Mouse (Mus musculus): ENCODE data around the gene Tmem108. TPM values are rescaled to one million over a fixed set of nuclear protein-coding genes. Genes with fewer than 3 reads are reported as not detected.

Gene Tmem108
- total RNA-seq, 2 experiments from 2014 or later: not detected

DNA sequence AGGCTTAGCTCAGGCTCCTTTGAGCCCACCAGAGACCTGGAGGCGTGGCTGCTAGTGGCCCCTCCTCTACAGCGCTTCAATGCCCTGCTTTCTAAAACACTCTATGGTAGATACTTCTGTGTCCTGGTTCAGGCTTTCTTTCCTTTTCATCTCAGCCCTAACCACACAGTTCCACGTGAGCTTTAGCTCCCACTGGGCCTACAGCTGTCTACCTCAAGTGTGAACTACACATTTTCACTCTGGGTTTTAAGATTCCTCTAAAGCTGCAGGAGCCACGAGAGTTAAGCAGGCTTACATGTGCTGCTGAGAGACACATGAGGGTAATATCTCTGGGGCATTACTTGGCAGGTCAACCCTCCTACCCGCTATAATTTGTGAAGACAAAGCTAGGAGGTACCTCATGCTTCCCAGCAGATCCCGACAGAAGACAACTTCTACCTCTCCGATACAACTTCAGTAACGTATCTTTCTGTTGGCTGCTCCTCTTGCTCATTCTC, 134.2 kb downstream of the Tmem108 start:
- DNase-seq: no peak

DNA sequence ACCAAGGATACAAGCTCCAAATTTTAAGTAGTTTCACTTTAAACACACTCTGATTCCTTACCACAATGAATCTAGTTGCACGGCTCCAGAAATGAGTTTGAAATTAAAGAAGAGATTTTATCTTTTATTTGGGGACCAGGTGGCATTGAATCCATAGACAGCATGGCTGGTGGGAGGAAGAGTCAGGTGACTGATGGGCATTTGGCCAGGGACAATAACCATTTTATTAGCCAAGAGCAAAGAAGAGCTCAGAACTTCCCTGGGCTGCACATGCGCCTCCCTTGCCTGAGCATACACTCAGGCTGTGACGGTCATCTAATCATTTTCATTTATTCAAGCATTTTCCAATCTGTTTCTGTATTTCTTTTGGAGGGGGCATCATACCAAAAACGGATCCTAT, 135.5 kb downstream of the Tmem108 start:
- DNase-seq: no peak

DNA sequence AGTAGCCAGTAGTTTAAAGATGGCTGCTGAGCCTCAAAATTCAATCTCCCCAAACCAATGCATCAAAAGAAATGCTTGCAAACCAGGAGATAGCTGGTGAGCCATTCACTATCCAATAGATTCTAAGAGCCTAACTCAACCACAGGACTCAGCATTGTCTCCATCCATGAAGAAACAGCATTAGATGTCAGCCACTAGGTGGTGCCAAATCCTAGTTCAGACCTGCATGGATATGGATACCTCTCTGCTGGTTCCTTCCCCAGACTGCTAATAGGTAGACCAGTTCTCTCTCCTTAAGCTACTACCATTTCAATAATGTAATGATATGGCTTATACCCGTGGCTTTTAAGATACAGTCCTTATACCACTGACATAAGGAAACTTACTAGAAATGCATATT, 137.0 kb downstream of the Tmem108 start:
- DNase-seq: no peak

DNA sequence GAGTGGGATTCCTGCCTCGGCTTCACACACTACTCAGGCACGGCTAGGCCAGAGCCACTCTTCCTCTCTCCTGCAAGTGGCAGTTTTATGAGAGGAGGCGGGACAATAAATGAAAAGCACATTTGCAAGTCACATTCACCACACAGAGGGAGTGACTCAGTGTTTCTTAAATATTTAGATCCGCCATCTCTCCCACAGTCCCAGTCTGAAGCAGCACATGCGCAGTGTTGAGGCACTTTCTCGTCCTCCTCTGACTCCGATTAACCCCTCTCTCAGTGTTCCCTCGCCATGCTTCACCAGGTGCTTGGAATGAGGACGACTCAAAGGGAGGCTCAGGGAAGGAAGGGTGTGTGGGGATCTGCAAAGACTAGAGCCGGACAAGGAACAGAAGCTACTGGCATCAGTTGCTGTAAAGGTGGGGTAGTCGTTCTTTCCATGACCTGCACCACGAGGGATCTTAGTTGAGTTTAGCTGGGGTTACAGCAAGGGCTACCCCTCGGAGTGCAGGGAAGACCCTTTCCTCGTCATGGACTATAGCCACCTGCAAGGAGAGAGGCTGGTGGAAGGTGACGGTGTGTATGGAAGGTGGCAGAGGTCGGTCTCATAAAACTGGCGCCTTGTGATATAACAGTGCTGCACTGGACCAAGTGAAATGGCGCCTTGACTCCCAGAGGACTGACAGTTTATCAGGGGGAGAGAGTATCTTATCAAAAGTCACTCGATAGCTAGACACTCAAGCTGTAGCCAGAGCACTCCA, 137.9 kb downstream of the Tmem108 start:
- no peak for DNase-seq

DNA sequence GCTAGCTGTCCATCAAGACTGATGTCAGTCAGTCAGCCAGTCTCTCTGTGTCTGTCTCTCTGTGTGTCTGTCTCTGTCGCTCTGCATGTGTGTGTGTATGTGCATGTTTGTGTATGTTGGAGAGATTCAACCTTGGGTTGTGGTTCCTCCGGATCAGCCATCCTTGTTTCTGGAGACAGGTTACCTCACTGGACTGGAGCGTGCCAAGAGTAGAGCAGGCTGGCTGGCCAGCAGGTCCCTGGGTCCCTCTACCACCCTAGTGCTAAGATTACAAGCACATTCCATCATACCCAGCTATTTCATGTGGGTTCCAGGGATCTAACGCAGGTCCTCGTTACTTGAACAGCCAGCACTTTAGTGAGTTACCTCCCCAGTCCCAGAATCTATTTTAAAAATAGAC, 138.6 kb downstream of the Tmem108 start:
- DNase-seq: no peak

DNA sequence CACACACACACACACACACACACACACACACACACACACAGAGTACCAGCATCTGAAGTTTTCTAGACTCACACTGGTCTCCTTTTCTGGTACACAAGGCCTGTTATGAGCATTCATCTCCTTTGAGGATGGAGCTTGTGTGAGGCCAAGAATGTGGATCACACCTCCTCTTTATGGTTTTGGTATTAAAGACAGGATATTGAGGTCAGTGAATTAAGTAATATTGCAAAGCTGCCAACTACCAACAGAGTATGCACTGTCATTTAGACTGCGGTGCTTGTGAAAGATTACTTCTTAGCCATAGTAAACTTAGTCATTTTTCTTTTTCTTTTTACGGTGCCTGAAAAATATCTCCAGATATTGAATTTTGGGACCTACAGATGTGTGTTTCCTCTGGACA, 139.8 kb downstream of the Tmem108 start:
- no peak for DNase-seq

DNA sequence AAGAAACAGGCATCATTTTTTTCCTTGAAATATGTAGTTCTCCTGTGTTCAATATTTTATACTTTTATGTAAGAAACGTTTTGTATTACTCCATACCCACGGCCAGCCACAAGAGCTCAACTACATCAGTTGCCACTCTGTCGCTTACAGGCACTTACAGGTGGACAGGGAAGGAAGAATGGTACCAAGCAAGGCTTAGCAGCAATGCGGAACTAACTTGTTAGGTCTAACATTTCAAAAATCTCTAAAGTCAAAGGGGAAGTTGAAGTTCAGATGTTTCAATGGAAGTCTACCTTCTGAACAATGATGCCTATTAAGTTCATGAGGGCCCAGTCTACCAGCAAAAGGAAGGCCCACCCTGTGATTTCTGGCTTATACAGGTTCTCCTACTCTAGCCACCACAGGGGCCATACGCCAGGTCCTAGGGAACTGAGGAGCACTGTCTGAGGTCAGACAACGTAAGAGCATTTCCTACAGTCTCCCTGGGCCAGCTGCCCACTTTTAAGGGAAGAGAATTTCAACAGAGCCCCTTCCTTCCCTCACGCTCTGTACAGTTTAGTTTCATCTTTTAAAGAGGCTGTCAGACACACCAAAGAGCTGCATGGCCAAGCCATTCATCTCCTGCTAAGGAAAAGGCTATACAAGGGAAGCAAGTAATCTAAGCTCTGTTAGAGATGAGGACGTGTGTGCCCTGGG, 141.0 kb downstream of the Tmem108 start:
- no peak for DNase-seq

DNA sequence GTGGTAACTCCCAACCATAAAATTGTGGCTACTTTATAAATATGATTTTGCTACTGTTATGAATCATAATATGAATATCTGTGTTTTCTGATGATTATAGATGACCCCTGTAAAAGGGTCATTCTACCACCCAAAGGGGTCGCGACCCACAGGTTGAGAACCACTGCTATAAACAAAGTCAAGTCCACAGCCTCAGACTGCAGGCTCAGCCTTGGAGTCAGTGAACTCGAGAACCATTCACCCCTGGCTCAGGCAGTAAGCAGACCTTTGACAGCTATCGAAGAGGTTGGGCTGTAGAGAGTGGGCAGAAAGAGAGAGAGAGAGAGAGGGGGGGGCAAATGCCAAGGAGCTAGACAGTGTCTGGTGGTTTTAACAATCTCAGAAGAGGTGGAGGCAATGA, 147.4 kb downstream of the Tmem108 start:
- no peak for DNase-seq

DNA sequence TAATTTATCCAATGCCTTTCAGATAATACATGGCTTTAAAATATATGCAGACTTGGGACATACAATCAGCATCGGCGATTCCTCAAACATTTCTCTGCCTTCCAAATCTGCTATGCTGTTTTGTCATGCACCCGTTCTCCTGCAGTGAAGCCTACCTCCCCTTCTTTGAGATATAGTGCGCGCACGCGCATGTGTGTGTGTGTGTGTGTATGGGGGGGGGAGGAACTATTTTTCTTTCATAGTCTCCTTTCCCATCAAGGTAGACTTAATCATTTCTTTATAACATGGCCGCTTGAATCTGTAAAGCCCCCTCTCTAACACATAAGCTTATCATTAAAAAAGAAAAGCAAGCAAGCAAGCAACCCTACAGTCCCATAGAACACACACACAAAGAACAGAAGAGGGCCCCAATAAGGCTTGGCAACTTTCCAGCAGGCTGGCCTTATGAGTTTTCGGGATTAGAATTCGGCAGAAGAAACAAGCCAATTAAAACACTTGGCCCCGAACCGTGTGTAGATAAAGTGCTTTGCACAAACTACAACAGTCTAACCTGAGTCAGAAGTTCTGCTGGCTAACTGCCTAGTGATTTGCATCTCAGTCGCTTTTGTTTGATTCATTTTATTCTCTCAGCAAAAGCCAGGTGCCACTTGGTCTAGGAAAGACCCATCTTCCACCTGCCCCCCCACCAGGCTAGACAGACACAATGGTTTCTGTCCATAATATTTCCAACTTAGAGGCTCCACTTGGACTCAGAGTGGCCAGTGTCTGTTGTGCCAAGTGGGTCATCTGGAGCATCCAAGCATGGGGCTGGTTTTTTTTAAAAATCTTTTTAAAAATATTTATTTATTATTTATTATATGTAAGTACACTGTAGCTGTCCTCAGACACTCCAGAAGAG, 153.2 kb downstream of the Tmem108 start:
- no peak for DNase-seq

DNA sequence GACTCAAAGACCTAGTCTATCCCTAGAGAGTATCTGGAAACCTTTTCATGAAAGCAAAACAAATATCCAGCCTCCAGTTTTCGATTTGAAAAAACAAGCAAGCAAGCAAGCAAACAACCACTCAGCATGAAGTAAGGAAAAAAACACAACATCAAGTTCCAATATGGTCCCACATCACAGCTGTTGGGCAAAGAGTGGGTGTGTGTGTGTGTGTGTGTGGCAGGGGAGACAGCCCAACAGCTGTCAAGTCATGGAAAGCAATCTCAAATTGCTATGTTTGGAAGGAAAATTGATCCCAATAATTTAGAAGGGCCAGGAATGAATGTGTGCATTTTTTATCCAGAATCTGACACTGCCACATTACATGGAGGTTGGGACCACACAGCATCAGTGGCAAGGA, 155.6 kb downstream of the Tmem108 start:
- DNase-seq: no peak

DNA sequence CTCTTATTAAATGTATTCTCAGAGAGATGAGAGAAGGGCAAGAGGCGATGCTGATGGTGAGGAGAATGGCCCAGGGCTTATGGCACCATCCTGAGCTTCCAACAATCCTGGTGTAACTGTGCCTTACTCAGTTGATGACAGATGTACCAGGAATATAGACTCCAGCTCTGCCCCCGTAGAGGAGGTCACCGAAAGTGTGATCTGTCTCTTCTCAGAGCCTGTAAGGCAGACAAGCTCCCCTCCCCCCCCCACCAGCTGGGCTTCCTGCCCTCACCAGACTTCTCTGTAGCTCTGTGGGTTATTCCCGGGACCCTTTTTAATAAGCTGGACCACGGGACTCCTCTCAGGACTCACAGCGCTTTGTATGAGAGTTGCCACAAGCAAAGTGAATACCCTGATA, 157.8 kb downstream of the Tmem108 start:
- no peak for DNase-seq

DNA sequence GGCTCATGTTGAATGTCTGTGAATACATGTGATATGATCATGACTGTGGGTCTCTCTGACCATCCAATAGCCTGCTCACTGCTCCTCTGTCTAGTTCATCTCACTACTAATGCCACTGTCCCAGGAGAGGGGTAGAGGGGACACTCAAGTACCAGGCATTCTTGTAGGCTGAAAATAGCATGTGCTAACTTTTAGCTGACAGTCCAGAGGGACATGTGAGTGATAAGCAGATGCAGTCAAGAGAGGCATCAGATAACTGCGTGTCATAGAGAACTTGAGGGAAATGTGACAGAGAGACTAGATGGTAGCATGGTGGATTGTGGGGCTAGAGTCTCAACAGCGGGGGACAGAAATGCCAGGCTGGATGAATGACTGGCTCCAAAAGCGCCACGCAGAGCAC, 159.8 kb downstream of the Tmem108 start:
- no peak for DNase-seq

DNA sequence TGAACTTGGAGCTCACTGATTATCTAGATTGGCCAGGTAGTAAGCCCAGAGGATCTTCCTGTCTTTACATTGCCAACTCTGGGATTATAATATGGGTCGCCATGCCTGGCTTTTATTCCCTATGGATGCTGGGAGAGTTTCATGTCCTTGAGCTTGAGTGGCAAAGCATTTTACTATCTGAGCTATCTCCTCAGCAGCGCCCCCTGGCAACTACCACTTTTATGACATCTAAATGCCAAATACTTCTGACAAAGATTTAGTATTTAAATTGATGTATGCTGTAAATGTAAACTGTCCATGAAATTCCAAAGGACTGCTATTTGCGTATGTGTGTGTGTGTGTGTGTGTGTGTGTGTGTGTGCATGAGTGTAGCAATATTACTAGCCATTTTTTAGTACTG, 160.8 kb downstream of the Tmem108 start:
- DNase-seq: no peak

DNA sequence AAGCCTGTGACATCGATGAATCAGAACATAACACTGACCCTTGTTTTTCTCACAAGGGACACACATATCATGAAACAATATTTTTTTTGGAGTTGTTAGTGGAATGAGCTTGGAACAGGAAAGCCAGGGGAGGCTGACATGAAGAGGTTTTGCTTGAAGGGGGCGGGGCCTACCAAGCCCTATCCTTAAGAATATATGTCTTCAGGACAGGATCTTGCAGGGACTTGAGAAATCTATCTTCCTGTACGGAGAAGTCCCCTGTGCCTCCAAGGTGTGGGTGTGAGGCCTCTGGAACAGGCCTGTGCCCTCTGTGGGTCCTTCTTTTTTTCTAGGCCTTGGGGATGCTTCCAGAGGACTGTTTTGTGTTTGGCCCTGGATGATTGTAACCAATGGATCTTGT, 161.7 kb downstream of the Tmem108 start:
- no peak for DNase-seq

DNA sequence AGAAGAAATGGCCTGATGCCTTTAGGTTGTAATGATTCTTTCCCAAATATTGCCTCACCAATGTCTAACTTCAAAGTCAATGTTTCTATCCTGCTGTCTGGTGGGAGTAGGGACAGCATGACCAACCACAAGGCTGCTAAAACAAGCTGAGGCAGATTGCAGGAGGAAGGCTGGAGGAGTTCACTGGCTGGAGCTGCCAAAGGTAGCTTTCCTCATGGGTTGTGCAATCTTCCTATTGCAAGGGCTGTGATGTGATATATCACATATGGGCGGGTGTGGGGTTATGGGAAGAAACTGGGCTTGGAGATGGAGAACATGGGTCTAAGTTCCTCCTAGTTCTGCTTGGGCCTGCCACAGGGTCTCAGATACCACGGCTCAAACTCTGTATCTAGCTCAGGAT, 163.8 kb downstream of the Tmem108 start:
- DNase-seq: no peak

DNA sequence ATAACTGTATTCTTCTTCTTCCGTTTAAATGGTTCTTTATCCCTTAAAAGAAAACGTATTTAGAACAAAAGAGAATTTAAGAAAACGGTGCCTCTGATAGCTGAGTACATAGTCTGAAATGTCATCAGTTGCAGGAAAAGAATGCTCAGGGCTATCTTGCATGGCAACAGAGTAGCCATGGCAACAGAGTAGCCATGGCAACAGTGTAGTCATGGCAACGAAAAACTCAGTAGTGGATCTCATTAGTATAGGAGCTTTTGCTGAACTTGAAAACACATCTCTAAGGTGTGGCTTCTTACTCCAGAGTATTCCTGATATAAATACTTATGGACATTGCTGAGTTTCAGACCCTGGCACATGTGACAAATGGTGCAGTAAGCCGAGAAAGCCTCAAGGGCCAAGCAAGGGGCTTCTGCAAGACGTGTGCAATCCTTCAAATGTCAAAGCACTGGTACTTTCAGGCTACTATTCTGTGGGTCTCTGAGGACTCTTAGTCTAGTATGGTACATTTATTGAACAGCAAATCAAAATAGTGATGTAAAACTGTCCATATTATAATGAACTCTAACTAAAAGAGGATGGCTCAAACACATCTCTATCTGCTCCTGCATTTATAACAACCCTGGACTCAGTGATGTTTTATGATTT, 166.3 kb downstream of the Tmem108 start:
- DNase-seq: no peak

DNA sequence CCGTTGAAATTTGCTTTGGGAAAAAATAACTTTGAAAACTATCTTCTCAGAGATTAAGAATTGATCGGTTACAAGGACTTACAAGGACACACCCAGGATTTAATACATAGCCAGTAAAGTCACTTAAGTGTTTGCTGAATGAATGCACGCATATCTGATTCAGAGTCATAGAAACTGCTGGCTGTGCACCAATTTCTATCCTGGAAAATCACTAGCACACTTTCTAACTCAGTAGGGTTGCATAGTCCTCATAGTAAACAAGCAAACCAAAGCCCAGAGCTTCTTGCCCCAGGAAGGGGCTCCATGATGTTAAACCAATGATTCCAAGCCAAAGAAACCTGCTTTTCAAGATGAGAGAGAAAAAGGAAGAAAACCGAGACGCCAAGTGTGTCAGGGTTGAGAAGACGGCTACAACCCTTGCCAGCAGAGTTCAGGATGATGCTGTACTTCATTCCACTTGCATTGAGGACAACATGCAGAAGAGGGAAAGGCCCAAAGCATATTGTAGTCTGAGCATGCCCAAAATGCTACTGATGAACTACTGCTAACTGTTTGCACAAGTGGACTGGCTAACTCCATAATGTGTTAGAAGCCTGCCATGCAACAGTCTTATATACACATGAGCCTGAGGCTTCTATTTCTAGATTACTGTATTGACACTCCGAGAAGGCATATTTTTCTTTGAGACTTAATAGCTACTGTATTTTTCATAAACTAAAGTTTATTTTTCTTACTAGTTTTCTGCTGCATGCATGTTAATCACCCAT, 167.0 kb downstream of the Tmem108 start:
- no peak for DNase-seq

DNA sequence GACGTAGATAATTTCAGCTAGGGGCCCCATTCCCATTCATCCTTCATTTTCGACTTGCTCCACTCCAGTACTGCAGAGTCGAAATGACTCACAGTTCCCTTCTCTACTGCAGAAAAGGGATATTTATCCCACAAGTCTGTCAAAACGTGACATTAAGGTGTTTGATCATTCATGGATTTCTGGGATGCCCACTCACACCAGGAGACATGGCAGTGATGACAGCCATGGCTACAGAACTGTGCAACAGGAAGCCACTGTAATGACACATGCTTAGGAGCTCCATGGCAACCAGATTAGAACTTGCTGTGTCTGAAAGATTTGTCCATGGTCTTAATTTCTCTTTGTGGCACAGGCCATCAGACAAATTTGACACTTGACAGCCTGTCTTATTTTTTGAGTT, 168.6 kb downstream of the Tmem108 start:
- DNase-seq: no peak

DNA sequence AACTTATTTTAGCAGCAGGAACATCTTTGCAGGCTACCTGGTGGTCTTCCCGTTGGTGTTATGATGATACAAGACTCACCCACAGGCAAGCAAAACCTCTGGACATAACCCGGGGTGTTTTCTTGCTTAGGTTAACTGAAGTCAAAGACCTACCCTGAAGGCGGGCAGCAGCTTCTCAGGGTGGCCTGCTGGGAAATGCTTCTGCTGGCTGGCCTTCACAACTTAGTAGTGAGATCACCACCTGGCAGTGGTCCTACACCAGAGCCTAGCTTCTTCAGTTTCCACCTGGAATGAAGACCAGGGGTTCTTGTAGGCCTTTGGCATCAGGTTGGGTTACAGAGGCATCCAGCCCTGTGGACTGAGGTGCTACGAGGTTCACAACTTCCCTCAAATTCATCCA, 169.7 kb downstream of the Tmem108 start:
- DNase-seq: no peak

DNA sequence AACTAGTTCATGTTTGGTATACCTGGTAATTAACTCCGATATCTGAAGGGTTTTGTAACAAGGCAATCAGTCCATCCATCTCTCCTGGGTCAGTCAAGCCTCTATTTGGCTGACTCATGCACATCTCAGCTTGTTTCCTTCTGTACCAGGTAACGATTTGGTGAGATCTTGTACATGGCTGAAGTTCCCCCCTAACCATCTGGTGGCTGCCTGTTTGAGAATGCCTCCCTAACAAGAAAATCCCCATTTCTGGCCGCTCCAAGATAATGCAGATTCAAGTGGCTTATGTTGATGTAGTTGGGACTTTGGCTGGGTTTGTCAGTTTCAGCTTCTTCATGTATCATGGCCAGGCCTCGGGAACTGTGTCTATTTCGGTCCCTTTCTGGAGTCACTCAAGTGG, 170.8 kb downstream of the Tmem108 start:
- DNase-seq: no peak

DNA sequence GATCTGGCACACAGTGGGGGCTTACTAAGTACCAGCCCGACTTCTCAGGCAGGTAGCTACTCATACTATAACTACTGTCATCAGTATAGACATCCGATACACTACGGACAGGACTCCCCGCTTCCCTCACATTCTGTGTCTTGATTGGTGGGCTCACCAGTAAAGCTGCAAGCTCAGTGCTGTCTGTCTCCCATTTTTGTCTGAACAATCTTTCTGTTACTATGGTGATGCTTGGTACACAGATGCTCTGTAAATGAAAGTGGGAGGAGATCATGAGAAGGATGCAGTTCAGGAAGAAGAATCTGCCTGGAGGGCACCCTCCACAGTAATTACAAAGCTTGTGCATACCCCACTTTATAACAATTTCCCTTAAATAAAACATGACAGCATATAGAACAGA, 176.8 kb downstream of the Tmem108 start:
- DNase-seq: no peak
